Mouse (Mus musculus) C2C12 (cell line): ENCODE data around the gene Ola1. TPM values are rescaled to one million over a fixed set of nuclear protein-coding genes. Genes with fewer than 3 reads are reported as not detected.

Experiments used
- H3K27me3 ChIP-seq: one replicate; pipeline ENCODE4 v1.6.1; 2011; ENCODE audit not compliant: control insufficient read depth, insufficient read depth, insufficient read length
- H3K36me3 ChIP-seq: one replicate; pipeline ENCODE4 v1.6.1; 2011; ENCODE audit not compliant: control insufficient read depth, insufficient read depth
- H3K4me3 ChIP-seq: one replicate; pipeline ENCODE4 v1.5.1; 2011; ENCODE audit warnings: mild to moderate bottlenecking, control low read depth; ENCODE audit not compliant: poor library complexity, insufficient read depth, severe bottlenecking
- H3K79me2 ChIP-seq: one replicate; pipeline ENCODE4 v1.6.1; 2011; ENCODE audit not compliant: control insufficient read depth, insufficient read depth
- H3K79me3 ChIP-seq: one replicate; pipeline ENCODE4 v1.6.1; 2011; ENCODE audit warnings: low read depth, control low read depth
- H3ac ChIP-seq: one replicate; pipeline ENCODE3; 2011; ENCODE audit warnings: low read depth; ENCODE audit not compliant: control insufficient read depth, insufficient read length
- CEBPB ChIP-seq: IDR thresholded peaks from one replicate; pipeline ENCODE4 v1.6.1; 2011; ENCODE audit warnings: low read depth, mild to moderate bottlenecking, control low read depth, moderate library complexity
- CTCF ChIP-seq: IDR thresholded peaks from one replicate; pipeline ENCODE4 v1.5.1; 2011; ENCODE audit not compliant: control insufficient read depth, insufficient read depth, insufficient read length
- FOSL1 ChIP-seq: IDR thresholded peaks from one replicate; pipeline ENCODE4 v1.8.0; 2011; ENCODE audit warnings: mild to moderate bottlenecking, low read length; ENCODE audit not compliant: poor library complexity, insufficient read depth, severe bottlenecking
- MAX ChIP-seq: IDR thresholded peaks from one replicate; pipeline ENCODE4 v1.6.1; 2011; ENCODE audit warnings: mild to moderate bottlenecking, control low read depth
- MYOD1 ChIP-seq: IDR thresholded peaks from one replicate; pipeline ENCODE4 v1.6.1; 2011; ENCODE audit warnings: low read depth; ENCODE audit not compliant: control insufficient read depth, insufficient read length
- MYOG ChIP-seq: IDR thresholded peaks from one replicate; pipeline ENCODE4 v1.6.1; 2011; ENCODE audit not compliant: control insufficient read depth, insufficient read length; ENCODE audit errors: extremely low read depth
- USF1 ChIP-seq: IDR thresholded peaks from one replicate; pipeline ENCODE4 v1.6.1; 2011; ENCODE audit warnings: low read depth, mild to moderate bottlenecking, control low read depth, moderate library complexity
- polyA plus RNA-seq: library from polyadenylated mRNA; unstranded; fragments of >200 nt; fragmentation: generic; extraction: Trizol; gene quantifications from one replicate; pipeline ENCODE4 v1.2.1, GENCODE M21; 2012; ENCODE audit warnings: missing spikeins

The Ola1 gene
- polyA plus RNA-seq, 1 experiment = 40.4 TPM

GRCm38 (mm10) chr2:73049977-73050376 lies 168.7 kb downstream of the Ola1 start:
- Histone ChIP-seq H3K79me3 (no peaks in the 10 kb centered on the region), H3K79me2 (no peaks in the 10 kb centered on the region), H3K4me3 (no peak overlapping the region), H3ac (no peak overlapping the region), H3K36me3 (no peaks in the 10 kb centered on the region), H3K27me3 (no peaks in the 10 kb centered on the region)
- TF ChIP-seq FOSL1 (no peak), MAX (no peak), CEBPB (no peak), USF1 (no peak), CTCF (no peak), MYOD1 (no peak), MYOG (no peak)

GRCm38 (mm10) chr2:73049001-73049684 lies 169.6 kb downstream of the Ola1 start:
- Histone ChIP-seq H3K27me3 (no peaks in the 10 kb centered on the region), H3K79me2 (no peaks in the 10 kb centered on the region), H3K36me3 (no peaks in the 10 kb centered on the region), H3K4me3 (no peak overlapping the region), H3ac (no peak overlapping the region), H3K79me3 (no peaks in the 10 kb centered on the region)
- peak; percentile 94 for TF ChIP-seq CEBPB
- no peak for TF ChIP-seq MYOG
- peak; percentile 18 for TF ChIP-seq FOSL1
- TF ChIP-seq CTCF = no peak
- TF ChIP-seq MAX = peak; percentile 62

- Histone ChIP-seq H3K27me3 (no peaks in the 10 kb centered on the region), H3K36me3 (no peaks in the 10 kb centered on the region), H3ac (no peak overlapping the region), H3K79me2 (no peaks in the 10 kb centered on the region), H3K4me3 (no peak overlapping the region), H3K79me3 (no peaks in the 10 kb centered on the region)
- TF ChIP-seq FOSL1 = no peak
- peak; percentile 92 for TF ChIP-seq CEBPB
Observed at GRCm38 (mm10) chr2:73047061-73047741, 171.5 kb downstream of the Ola1 start.

- TF ChIP-seq MAX (no peak), CTCF (no peak), USF1 (no peak), MYOD1 (no peak), FOSL1 (no peak), MYOG (no peak), CEBPB (no peak)
- Histone ChIP-seq H3K79me3 (no peaks in the 10 kb centered on the region), H3K79me2 (no peaks in the 10 kb centered on the region), H3ac (no peak overlapping the region), H3K36me3 (no peaks in the 10 kb centered on the region), H3K4me3 (no peak overlapping the region), H3K27me3 (no peaks in the 10 kb centered on the region)
Observed at GRCm38 (mm10) chr2:73046576-73046975, 172.1 kb downstream of the Ola1 start.

- no peaks in the 10 kb centered on the region for H3K36me3 ChIP-seq
- no peaks in the 10 kb centered on the region for H3K79me3 ChIP-seq
- no peak overlapping the region for H3K4me3 ChIP-seq
- H3K79me2 ChIP-seq = no peaks in the 10 kb centered on the region
- H3K27me3 ChIP-seq = no peaks in the 10 kb centered on the region
- no peak overlapping the region for H3ac ChIP-seq
- no peak for TF ChIP-seq CEBPB
- no peak for TF ChIP-seq USF1
- no peak for TF ChIP-seq MYOD1
- no peak for TF ChIP-seq MAX
Observed at GRCm38 (mm10) chr2:73045505-73045904, 173.2 kb downstream of the Ola1 start.

Other genes starting within 250 kb of the Ola1 start
- 8.8 TPM for gene Sp3, start 238.5 kb downstream of the Ola1 start, polyA plus RNA-seq
- gene Gm11084, start 232.2 kb downstream of the Ola1 start, polyA plus RNA-seq = not detected
- gene Sp9, start 53.0 kb upstream of the Ola1 start, polyA plus RNA-seq = 0.02 TPM
- gene Scrn3, start 93.7 kb upstream of the Ola1 start, polyA plus RNA-seq = 7.0 TPM
- 3.4 TPM for gene Cir1, start 93.8 kb upstream of the Ola1 start, polyA plus RNA-seq
- gene Gpr155, start 167.6 kb upstream of the Ola1 start, polyA plus RNA-seq = 1.3 TPM